Mouse (Mus musculus): ENCODE measurements around the gene Agap1.

The Agap1 gene

DNA sequence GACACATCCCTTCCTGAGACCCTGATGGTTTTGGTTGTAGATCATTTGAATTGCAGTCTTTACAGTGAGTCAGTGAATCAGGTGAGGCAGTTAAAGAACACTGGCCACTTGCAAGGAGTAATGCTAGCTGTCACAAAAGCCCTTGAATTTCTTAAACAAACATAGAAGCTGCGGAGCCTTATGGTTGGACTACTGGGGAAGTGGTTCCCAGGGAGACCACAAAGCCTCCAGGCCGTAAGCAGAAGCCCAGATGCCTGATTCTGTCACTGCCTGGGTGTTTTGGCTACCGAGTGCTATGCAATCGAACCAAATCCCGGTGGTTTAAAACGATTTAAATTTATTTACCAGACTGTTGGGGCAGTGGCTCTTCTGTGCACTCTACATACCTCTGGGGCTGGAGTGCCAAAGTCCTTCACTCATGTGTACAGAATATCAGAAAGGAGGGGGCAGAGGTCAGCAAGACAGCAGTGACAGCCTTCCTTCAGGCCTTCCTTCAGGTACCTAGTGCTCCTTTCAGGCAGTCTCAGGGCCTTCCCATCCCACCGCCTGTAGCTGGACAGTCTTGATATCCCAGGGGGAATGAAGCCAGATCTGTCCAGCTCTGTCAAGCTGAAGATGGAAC lies 264.3 kb downstream of the Agap1 start:
- no peak for DNase-seq

DNA sequence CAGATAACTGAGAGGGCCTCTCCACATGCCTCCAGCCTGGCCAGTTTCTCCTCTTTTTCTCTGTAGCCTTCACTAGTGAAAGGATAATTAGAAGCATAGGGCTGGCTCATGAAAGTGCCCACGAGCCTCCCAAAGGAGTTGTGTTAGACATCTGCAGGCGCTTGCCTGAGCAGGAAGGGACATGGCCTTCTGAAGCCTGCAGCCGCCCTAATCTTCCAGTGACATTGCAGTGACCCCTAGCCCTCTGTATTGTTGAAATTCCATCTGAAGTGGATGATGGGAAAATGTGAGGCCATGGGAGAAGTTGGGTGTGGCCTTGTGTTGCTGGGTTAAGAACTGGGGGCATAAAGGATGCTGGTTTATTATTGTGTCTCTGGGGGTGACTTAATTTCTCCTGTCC lies 269.5 kb downstream of the Agap1 start:
- DNase-seq = no peak

DNA sequence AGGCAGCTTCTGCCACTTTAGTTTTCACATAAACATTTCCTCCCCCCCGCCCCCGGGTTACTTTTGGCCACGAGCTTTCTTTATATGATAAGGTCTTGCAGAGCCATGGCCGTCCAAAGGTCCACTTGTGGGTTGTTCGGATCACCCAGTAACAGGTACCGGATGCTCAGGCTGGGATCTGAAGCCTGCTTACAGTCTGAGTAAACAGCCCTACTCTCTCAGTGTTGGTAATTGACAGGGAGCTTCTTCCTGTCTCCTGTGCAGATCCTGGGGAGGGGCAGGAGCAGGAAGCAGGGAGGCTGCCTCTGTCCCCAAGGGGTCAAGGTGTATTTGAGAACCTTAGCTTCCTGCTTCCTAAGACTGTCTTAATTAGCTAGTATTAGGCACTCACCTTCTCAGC lies 269.9 kb downstream of the Agap1 start:
- DNase-seq = no peak

DNA sequence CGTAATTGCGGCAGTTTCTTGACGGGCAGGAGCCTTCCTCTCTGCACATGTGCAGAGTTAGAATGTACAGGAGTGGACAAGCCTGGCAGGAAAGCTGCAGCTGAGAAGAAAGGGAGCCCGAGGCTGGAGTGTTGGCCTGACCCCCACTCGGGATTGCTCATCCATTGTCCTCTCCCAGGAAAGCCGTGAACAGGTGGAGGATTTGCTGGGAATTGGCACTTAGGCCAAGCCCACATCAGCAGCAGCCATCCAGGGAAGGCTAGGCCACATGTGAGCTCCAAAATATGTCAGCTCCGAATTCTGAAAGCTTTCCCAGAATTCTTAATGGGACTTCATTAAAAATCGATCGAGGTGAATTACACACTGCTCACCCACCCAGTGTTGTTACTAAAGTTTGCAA lies 270.4 kb downstream of the Agap1 start:
- DNase-seq = no peak

DNA sequence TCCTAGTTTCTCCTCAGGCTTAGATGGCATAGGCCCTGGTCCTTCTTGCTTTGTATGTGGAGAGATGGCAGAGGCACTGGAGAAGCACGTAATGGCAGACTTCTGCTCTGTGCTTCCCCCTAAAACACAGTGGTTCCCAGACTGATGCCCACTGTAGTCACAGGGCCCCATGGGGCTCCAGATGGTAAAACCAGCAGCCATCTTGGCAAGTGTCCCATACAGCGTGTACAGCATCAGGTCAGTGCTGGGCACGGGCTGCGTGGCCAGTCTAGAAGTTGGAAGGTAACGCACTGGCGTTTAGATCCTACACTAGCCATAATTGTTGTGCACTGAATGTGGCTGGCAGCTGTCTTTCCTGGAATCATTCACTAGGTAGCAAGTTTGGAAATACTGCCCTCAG lies 273.9 kb downstream of the Agap1 start:
- no peak for DNase-seq

DNA sequence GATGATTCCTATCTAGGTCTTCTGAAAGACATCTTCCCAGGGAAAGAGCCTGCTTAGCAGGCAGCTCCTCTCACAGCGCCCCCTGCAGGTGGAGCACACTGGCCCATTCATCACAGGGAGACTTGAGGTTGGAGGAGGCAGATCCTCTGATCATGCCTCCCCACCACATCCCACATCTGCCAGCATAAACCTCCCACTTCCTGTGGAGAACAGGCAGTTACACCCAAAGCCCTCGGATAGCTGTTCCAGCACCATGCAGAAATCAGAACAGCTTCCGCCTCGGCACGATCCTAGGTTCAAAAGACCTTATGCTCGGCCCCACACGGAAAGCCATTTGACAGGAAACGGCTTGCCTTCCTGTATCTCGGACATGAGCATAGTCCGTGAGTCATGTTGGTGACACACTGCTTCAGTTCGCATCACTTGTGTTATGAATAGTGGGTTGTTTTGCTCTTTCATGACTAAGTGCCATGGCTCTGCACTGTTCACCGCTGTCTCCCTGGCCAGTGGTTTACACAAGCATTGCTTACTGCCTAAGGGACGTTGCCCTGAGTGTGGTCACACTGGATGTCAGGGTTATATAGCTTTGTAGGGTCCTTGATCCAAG lies 276.1 kb downstream of the Agap1 start:
- DNase-seq = no peak

DNA sequence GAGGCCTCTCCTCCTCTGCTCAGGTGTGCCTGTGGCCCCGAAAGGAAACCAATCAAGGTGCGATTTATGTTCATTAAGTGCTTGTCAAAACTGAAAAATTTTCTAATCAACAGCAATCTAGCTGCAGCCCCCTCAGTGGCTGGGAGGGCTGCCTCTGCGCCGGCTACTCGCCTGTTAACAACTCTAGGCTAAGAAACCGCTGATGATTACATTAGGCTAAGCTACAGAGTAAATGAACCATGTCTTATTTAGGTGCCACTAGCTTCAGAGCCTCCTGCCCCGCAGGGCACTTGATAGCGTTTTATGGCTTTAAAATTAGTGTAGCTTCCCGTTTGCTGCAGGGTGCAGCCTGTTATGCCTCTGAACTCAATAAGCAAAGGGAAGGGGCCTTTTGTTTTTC lies 279.8 kb downstream of the Agap1 start:
- DNase-seq = no peak

DNA sequence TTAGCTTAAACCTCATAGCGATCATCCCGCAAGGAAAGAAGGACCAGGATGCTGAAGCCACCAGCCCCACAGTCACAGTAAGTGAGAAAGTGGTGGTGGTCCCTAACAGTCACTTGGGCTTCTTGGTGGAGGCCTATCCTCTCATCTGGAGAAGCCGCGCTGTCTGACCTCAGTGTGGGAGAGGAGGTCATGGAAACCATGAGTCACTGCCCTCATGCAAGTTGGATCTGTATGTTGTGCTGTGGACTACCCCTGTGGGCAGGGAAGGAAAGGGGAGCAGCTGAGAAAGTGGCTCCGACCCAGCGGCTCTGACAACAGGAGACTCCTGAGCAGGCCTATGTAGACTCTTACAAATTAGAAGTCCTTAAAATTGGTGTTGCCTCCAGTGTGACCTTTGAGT lies 280.5 kb downstream of the Agap1 start:
- no peak for DNase-seq

DNA sequence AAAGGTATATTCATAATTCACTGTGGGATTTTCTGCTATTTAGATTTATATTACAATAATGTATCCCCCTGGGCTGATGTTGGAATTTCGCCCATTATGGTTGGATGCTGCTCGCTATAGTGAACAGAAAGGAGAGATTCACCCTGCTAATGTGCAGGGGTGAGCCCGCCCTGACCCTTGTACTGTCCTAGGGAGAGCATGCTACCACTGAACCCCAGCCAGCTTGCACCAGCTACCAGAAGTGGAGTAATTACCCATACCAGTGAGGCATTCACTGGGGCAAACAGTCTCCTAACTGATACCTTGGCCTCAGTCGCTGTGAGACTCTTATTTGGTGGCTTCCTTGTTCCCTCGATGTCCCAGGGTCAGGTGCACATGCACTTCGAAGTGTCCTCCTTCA lies 281.4 kb downstream of the Agap1 start:
- no peak for DNase-seq

DNA sequence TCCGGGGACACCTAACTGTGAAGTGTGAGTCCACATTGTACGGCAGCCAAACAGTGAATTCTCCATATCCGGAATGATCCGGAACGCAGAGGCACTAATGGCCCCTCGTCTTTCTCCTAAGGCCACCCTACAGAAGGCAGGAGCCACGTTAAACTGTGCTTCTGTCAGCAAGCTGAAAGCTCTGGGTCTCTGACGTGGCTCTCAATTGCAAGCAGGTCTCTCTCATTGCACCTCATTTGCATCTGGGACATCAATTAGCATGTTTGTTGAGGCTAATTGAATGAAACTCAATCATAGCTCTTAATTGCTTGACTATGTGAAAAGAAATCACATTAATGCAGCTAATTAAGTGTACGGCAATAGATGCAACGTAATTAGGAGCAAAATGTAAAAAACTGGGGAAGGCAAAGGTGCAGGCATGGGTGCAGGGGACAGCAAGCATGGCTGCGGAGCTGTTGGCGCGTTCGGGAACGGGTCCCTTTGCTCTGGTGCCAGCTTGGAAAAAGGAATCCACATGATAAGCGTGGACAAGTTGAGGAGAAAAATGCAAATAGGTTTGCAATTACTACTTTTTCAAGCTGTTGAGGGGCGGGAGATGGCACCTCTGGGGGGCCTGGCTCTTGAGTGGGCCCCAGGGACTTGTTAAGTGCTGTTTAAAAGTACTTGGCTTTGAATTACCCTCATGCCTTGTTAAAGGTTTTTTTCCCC lies 284.6 kb downstream of the Agap1 start:
- DNase-seq = no peak

DNA sequence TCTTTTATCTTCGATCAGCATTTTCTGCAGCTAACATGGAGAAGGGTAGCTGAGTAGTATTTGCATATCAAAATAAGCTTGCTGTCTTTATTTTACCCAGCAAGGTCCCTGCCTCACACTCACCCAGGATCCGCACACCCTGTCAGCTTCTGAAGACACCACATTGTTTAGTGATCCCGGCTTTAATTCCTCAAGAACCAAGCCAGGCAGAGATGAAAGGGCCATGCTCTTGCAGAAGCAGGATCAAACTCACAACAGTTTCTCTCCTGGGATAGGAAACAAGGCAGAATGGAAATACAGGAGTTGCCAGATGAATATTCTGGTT lies 285.1 kb downstream of the Agap1 start:
- no peak for DNase-seq

DNA sequence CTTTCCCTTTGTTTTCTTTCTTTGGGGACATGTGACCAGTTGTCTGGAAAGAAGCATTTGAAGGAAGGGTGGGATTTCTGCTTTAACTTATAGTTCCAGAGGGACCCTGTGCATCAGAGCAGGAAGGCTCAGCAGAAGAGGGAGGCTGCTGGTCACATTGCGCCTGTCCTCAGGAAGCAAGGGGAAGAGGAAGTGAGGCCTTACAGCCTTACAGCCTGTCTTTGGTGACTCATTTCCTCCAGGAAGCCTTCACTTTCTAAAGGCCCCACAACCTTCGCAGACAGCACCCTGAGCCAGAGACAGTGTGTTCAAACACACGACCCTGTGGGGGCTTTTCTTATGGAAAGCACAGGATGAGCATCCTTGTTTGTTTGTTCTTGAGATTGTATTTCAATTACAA lies 287.8 kb downstream of the Agap1 start:
- DNase-seq = no peak

DNA sequence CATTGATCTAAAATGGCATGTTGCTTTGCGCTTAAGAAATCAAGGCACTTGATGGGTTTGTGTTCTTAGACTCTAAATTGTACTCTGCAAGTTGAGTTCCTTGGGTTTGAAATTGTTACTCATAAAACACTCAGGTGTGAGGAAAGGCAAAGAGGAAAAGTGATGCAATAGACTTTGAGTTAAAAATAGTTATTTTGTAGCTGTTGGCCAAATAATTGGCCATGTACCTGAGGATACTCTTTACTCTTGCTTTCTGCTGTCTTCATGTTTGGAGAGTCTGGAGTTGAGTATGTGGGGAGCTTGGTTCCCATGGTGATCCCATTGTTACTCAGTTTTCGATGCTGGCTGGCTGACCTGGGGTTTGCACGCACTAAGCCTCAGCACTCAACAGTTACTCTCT lies 291.6 kb downstream of the Agap1 start:
- no peak for DNase-seq

DNA sequence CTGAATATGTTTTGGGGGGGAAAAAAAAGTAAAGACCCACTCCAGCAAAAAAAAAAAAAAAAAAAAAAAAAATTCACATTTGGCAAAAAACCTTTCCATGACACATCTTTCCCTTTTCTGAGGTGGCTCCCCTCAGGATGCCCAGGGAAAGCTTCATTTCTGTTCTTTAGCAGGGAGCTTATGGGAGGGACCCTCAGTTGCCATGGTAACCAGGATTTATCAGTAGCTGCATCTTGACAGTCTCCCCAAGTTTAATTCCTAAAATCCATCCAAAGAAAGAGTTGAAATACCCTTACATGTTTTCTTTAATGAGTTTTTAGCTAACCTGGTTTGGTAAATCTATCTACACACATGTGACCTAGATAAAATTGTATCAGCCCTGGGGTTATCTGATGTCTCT lies 295.1 kb downstream of the Agap1 start:
- no peak for DNase-seq

DNA sequence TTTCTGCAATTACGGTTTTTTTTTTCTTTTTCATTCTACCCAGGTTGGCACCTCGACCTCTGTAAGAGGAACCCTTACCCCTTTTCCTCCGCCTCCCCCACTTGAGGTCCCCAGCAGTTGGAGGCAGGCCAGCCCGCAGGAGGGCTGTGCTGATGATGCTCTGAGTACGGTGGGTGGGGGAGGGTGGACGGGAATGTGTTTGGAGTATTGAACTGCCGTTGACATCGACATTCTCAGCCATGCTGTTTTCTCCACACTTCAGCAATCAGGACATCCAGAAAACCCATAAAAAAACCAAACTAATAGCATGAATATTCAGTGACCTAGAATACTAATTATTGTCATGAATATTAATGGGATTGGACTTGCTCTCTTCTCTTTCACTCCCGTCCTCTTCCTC lies 295.9 kb downstream of the Agap1 start:
- DNase-seq = no peak

DNA sequence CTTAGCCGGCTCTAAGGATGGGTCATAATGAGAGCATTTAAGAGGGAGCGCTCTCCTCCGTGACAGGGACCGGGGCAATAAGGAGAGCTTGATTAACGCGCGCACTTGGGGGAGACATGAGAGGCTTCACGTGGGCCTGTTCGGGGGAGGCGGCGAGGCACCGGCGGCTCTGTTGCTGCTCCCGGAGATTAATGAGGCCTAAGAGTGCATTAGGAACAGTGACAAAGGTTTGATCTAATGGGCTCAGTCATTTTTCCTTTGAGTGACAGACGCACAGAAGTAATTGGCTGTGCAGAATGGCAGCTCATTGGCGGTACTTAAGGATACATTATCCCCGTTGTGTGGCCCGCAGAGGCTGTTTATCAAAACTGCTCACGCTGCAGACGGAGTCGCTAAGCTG lies 296.3 kb downstream of the Agap1 start:
- no peak for DNase-seq

DNA sequence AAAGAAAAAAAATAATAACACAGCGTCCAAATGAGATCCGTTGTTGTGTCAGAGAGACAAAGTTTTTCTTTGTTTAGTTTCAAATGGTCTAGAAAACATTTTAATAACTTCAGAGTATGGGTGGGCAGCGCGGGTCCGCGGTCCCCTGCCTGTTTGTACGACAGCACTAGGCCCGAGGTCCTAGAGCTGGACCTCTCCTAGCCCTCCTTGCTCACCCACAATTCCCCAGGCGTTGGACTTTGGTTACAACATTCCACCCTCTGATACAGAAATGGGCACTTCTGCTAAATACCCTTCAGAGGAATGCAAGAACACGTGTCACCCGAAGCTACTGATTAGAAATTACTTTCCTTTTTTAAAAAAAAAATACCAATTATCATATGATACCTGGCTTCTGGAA lies 296.7 kb downstream of the Agap1 start:
- no peak for DNase-seq

DNA sequence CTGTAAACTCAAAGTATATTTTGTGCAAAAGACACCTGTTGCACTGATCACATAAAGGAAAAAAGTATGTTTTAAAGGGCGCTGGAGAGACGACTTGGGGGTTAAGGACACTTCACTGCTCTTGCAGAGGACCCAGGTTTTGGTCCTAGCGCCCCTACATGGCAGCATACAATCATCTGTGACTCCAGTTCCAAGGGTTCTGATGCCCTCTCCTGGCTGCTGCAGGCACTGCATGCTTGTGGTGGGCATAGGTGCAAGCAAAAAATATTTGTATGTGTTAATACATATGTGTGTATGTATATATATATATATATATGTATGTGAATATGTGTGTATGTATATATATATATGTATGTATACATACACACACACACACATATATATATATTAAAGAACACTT lies 298.1 kb downstream of the Agap1 start:
- DNase-seq = no peak

DNA sequence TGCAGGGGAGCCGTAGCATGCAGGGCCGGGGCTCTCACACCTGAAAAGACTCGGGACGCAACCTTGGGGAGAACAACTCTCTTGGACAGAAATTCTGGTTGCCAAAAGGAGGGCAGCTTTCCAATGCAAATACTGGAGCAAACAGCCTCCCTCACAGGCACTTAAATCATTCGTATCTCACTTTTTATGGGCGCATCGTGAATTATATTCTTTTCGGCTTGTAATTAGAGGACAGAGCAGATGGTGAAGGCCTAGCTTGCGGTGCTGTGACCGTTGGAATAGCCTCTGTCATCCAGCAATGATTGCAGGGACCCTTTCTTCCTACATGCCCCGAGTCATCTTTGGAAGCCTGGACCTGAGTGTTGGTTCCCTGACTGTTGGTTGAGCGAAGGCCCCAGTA lies 300.8 kb downstream of the Agap1 start:
- no peak for DNase-seq

DNA sequence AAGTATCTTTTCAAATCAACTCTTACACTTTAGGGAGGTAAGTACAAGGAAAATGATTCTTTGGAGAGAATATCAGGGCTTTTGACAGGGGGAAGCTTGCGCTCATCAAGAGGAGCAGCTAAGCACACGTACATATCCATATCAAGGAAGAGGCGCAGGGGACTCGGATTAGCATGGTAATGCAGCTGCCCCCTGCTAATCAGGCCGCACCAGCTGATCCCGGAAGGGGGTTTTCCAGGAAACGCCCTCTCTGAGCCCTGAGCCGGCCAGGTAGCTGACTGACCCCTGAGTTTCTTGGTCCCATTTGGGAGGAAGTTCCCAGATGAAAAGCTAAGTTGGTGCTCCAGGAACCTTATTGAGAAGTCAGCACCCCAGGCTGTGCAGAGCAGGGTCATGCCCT lies 301.8 kb downstream of the Agap1 start:
- no peak for DNase-seq

DNA sequence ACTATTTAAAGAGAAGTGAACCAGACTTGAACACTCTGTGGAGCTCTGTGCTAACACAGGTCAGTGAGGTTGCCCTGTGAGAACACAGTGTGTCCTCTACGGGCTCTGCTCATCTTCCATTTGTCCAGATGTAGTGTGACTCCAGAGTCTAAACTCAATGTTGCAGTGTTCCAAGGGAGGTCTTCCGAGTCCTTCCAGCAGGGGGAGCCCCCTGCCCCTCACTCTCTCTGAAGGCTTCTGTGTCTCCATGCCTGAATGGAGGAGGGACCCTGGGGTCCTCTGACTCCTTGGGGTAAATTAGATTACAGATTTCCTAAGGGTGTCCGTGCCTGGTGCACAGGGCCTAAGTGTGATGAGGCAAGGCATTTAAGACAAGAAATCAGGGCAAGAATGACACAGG lies 302.9 kb downstream of the Agap1 start:
- no peak for DNase-seq

DNA sequence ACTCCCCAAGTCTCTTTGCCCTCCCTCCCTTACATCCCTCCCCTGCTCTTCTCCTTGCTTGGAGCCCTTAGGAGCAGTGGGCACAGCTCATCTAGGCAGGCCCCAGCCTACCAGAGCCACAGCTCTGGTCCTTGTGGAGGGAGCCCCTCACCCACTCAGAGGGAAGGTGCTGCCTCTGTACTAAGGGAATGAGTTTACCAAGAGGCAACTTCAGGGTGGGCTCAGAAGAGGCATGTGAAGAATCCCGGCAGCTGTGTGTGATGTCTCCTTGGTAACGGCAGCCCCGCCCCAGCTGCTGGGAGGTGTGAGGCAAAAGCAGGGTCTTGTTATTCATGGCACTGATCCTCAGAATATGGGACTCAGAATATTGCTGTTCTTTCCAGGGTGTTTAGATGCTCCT lies 309.3 kb downstream of the Agap1 start:
- DNase-seq = no peak

DNA sequence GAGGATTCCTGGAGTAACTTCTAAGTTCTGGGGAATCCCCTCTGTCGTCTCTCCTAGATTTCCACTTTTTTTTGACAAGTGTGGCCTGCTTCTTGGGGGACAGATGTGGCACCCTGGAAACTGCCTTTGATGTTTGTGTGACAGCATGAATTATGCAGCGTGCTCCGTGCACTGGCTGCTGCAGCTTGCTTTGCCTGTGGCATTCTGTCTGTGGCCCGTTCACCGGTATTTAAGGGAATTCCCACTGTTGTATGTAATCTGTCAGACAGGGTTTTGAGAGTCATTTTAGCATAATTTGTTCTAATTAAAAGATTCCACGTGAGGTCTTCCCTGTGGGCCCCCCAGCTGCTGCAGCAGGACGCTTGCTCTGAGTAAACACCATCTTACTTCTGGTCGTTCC lies 312.3 kb downstream of the Agap1 start:
- DNase-seq = no peak

DNA sequence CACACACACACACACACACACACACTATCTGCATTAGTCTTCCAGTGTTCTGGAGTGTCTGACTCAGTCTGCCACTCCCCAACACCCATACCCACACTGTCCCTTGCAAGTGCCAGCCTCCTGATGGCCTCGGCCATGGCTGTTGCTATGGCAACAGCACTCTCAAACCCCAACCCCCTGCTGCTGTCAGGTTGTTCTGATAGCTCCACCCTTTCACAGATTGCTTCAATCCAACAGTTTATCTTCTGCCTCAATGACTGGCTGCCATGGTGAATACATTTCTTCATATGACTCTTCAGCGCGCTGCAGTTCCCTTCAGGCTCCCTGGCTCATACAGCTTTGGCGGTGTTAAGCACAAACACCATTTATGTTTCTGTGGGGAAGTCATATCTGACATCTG lies 315.0 kb downstream of the Agap1 start:
- DNase-seq = no peak

DNA sequence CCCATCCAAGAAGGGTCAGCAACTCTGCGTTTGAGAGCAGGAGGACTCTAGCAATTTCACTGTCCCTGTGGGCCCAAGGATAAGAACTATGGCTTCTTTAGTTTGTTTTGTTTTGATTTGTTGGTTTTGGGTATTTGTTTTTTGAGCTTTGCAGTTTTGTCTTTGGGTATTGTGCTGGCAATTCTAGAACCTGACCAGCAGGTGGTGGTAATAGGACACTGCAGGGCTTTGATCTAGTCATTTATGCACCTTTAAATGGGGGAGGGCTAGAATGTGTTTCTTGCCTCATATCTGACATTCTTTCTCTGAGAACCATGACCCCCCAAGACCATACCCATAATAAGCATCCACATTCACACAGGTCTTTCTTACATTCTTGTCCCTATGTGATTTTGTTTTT lies 315.7 kb downstream of the Agap1 start:
- no peak for DNase-seq

Measured in cerebellum, postnatal 36 days (tissue).